Mouse (Mus musculus) ovary, postnatal 14 days (tissue): ENCODE results near the gene Kcnh4.
A peak's percentile ranks its signal among the peaks of the same experiment; 100 is the strongest.

Experiments used
- DNase-seq: peaks from one replicate; pipeline ENCODE4 v3.0.0; 2022; ENCODE audit warnings: low spot score

The Kcnh4 gene

DNA sequence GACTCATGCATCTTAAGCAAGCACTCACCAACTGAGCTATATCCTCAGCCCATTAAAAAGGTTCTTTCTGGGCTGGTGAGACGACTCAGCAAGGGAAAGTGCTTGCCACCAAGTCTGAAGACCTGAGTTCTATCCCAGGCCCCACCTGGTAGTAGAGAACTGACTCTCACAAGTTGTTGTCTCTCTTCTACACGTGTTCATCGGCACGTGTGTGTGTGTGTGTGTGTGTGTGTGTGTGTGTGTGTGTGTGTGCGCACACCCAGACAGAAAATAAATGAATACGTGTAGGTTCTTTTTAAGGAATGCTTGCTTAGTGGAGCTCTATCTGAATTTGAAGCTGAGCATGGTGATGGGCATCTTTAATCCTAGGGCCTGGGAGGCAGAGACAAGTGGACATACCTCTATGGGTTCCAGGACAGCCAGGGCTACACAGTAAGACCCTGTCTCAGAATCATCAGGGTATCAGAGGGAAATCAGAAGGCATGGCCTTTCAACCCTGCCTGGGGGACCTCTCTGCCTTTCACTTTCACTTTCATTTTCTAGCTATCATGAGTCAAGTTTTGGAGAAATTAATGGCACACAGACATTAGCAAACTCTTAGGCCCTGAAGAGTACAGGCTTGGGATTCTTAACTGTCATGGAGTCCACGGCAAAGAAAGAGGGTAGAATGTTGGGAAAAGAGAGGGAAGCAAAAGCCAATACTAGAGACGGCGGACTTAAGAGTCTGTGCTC lies 24.4 kb downstream of the Kcnh4 start:
- no peak for DNase-seq

DNA sequence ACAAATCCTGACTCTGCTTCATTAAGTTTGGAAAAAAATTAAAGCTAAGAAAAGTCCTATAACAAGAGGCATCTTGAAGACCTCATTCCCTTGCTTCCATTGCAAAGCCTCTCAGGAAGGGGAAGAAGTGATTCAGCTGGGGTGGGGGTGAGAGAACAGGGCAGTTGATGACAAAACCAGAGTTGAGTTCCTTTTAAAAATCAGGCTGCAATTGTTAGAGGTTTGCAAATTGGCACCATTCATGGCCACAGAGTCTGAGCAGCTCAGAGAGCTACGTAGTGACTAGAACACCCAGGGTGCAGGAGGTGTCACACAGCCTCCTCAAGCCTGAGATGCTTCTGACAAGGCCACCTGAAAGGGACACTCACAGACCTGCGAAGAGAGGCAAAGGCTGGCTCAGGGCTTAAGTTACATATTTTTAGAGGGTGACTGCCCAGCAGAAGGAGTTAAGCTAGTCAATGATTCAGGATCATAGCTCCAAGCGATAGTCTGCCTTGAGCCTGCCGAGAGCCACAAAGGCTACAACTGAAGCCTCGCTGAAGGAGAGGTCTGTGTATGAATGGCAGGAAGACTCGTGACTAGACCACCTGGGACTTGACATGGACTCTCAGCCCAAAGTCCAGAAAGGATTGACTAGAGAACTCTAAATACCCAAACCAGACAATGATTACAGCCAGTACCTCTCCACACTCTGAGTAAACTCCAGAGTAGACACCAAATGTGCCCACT lies 29.1 kb downstream of the Kcnh4 start:
- no peak for DNase-seq

DNA sequence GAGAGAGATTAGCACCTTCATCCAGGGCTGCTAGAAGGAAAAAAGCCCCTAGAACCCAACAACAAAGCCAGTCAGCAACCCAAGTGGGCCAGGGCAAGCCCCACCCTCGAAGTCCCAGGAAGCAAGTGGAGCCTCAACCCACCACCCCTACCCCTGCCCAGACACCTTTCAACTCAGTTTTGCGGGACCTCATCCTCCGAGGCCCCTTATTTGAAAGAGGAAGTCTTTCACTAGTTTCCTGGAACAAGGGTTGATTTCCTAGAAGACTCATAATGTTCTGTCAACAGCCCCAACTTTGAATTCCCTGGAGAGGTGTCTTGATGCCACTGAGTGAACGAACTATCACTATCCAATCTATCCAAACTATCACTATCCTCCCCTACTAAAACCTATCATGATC lies 29.8 kb downstream of the Kcnh4 start:
- DNase-seq, result no peak

DNA sequence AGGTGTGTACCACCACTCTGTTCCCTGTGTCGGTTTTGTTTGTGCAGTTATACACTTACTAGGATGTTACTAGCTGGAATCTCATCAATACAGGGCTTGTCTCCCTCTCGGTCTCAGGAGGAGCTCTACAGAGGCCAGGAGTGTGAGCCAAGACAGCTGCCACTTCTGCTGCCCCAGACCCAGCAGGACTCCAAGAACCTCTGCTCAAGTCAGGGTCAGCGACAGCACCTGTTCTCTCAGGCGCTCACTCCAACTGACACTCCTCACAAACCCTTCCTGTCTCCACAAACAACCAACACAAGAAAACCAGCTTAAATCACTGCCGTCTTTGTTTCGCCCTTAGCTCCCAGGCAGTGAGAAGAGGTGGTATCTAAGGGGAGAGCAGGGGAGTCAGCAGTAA lies 31.1 kb downstream of the Kcnh4 start:
- no peak for DNase-seq

DNA sequence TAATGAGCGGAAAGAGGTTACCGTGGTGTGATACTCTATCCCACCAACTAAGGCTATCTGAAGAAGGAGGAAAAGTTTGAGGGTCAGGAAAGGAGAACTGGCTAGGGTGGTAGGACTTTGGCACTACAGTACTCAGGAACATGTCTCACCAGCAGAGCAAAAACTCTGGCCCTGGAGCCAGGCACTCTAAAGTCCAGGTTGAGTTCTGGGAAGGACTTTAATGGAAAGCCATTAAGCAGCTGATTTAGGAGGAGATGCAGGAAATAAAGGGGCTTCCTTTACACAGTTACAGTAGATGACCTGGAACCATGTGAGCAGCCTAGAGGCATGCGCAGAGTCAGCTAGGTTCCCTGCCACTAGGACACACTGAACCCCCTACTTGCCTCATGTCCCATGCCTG lies 32.5 kb downstream of the Kcnh4 start:
- DNase-seq, result no peak

DNA sequence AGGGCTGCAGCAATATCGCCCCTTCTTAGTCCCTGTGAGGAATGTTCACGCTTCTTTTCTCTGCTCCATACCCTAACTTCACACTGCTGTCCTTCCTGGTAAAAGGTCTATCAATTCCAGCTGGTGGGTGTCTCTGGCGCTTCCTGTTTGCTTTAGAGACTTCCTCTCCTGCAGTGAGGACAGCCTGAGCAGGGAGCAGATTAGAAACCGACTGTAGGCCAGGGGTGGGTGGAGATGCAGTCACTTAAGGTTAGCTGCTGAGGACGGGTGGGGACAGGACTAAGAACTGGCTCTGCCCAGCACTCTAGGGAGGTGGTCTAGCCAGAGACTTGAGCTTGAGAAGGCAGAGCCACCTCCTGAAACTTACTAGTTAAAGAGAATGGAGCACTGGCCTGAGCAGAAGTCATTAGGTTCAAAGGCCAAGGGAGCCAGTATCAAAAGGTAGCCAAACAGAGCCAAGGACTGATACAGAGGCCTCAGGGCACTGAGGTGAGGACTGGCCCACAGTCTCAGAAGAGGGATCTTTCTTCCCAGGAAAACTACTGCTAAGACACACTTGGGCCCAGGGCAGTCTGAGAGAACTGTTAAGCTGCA lies 34.7 kb downstream of the Kcnh4 start:
- DNase-seq, result no peak

DNA sequence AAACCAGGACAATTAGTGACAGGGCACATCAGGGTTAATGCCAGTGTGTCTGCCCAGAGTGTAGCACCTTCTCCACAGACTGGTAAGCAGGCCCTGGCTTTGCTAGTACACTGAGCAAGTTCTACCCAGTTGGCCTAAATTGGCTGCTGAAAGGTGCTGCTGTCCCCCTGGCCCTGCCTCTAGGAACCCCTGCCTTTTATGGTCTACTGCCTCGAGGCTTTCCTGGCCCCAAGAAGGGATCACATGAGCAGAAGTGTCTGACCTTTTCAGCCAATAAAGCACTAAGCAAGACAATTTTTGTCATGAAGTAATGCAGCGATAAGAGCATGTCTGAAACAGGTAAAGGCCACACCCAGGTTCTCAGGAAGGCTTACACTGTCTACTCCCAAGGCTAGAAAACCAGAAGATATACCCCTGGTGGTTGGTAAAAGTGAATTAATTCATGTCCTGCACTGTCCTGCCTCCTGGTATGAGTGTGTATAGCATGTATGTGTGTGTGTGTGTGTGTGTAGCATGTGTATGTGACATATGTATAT lies 37.2 kb downstream of the Kcnh4 start:
- DNase-seq, result no peak

DNA sequence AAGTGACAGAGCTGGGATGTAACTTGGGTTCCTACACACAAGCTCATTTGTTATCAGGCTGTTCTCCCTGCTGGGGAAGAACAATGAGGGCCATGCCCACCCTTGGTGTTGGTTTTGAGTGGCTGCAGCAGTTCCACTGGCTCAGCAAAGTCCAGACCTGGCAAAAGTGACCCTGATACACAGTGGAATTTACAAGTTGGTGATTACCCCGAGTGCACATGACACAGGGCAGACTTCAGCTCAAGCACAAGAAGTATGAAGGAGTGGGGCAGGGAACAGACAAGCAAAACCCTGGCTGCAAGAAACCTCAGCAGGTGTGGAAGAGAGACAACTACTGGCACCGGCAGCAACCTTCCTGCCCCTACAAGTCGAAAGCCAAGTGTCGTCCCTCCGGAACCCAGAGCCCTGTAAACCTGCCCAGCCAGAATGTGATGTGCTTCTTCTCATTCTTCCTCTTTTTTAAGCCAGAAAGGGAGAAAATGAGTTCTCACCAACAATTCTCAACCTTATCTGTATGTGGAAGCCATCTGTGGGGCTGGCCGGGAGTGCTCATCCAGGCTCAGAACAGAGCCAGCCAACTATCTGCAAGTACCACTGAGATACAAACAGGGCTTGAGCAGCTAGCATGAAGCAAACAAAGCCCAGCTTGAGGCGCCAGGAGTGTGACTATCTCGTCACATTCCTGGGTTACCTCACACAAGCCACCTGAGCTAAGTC lies 37.8 kb downstream of the Kcnh4 start:
- no peak for DNase-seq

DNA sequence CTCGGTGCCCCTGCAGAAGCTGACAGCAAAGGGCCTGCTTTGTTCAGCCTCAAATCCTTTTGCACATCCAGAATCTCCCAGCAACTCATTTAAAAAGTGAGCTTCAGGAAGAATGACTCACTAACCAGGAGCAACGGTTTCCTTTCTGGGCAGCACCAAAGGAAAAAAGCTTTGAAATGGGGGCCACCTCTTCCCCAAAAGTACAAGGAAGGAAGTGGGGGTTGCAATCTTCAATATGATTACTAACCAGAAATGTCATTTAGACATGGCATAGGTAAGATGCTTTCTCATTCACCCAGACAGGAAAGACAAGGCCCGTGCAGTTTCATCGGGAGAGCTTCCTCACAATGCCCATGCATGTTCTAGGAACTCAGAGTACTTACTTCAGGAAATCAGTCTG lies 38.5 kb downstream of the Kcnh4 start:
- no peak for DNase-seq

DNA sequence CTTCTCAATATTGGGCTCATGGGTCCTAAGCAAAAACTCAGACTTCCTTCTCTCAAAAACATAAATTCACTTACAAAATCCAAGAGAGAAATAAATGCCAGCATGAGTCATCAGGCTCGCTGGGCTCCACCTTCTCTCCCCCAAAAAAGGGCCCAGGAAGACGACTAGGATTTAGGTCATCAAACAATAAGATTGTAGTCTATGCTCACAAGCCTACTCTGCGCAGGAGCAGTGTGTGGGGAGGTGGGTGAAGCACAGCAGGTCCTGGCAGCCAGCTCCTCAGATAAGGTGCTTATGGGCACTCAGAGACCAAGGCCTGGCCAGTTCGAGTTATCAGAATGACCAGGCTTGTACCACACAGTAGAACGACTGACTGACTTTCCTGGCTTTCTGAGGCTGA lies 39.4 kb downstream of the Kcnh4 start:
- no peak for DNase-seq

DNA sequence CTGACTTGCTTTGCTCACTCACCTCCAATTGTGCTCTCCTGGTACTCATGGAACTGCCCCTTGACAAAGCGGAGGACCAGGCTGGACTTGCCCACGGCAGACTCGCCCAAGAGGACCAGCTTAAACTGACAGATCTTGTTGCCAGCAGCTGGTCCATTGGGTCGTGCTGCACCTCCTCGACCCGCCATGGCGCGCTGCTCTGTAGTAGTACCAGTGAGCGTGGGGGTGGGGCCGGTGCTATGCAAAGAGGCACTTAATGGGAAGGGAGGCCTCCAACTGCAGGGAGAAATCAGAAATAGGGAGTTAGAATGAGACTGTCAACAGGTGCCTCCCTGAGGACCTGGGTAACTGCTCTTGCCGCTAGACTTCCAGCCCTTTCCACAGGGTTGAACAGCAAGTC lies 39.8 kb downstream of the Kcnh4 start:
- DNase-seq, result no peak

DNA sequence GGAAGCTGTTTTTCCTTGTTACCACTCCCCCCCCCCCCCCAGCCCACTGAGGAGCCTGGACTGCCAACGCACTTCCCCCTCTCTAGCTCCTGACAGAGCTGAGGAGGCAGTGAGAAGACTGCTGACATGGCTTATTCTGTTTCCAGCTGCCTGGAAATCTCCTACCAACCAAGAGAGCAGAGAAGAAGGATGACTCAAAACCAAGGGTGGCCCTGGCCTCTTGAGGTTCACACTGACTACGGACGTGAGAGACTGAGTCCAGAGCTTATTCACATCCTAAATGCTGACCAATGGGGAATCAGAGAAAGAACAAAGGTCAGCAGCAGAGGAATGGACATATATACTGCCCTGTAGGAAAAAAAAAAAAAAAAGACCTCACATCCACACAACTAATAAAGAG lies 40.4 kb downstream of the Kcnh4 start:
- no peak for DNase-seq

DNA sequence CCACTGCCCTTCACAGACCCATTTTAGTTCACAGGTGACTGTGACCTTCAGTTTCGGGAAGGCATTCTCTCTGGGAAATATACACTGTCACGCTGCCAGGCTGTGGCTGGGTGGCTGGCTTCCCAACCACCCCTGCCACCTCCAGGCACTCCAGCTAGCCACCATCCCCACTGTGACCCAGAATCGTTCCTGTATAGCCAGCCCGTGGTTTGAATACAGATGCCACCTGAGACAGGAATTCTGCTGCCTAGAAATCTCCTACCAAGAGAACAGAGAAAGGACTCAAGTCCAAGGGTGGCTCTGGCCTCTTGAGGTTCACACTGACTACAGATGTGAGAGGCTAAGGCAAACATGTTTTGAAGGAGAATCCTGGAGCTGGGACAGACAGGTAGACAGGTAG lies 40.9 kb downstream of the Kcnh4 start:
- DNase-seq, result no peak

DNA sequence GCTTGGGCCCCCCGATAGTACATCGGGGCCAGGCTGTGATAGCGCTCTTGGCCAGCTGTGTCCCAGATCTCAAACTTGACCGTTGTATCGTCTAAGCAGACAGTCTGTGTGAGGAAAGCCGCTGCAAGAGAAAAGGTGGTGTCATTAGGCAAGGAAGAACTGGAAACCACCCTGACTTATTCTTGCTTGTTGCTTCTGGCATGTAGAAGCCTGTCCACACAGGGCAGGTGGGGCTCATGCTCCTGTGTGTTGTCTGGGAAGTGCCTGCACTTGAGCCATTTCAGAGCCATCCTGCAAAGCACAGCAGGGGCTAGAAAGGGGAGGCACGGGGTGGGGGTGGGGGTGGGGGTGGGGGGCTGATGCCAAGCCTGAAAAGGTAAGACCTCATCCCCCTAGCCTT lies 41.3 kb downstream of the Kcnh4 start:
- no peak for DNase-seq

DNA sequence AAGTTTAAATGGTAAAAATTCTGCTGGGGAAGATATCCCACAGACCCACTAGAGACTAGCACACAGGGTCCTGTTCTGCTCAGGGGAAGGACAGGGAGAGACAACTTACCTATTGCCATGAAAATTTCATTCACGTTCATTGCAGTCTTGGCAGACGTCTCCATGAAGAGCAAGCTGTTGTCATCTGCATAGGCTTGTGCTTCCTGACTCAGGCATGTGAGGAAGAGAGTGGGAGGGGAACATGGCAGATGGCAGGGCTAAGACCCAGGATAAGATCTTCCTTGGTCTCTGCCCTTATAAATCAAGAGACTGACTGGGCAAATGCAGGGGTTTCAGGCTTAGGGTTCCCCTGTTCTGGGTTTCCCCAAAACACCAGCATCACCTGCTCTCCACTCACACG lies 43.1 kb downstream of the Kcnh4 start:
- no peak for DNase-seq

DNA sequence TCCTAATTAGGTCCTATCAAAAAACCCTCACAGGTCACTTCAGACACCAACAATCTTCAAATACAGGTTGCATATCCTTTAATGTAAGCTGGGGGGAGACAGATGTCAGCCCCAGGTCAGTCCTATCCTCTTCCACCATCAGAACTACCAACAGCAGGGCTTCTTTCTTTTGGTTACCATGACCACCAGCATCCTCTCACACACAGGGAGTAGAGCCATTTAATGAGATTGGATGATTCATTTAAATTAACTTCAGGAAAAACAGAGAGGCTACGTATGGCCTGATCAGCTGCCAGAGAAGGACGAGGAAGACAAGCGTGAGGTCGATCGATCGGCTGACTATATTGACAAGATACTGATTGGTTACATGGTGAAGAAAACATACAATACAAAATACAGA lies 44.8 kb downstream of the Kcnh4 start:
- DNase-seq, result no peak

DNA sequence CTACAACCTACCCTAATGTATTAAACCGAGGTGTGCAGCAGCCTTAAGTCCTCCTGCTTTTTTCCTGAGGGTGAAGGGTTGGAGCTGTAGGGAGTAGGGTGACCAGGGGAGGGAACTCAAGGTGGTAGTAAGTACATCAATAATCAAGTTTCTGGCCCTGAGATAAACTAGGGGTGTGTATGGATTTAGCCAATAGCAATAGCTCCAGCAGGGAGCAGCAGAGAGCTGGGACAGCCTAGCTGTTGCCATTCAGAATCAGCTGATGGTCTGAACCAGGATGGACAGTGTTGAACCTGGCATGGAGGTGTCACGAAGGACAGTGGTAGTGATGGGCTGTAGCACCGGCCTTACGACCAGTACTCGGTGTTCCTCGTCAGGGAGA lies 45.2 kb downstream of the Kcnh4 start:
- peak; percentile 63 for DNase-seq

DNA sequence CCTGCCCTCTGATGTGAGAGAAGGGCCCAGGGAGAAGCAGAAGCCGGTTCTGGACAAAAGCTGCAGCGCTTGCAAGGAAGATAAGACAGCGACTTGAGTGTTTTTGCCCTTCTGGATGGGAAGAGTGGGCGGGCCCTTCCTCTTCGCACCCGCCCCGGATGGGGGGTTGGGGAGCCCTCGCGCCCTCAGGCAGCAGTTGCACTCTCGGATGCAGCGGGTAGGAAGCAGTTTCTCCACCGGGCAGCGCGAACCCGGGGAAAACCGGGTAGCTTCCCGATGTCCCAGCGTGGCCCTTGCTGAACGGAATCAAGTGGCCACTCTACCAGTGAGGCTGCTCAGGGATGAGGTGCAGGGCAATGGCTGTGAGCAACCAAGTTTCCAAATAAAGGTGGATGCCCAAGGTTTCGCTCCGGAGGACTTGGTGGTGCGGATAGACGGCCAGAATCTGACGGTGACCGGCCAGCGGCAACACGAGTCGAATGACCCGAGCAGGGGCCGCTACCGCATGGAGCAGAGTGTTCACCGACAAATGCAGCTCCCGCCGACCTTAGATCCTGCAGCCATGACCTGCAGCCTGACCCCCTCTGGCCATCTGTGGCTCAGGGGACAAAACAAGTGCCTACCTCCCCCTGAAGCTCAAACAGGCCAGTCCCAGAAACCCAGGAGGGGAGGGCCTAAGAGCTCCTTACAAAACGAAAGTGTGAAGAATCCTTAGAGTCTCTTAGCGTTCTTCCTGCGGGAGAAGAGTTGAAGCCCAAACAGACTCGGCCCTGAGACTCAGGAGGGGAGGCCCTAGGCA lies 45.8 kb downstream of the Kcnh4 start, which contains the start of gene Hspb9:
Gene Hspb9, plus strand, starts transcription at position 116 of the 799 bp plus-strand sequence.
- DNase-seq, result peak; percentile 56

DNA sequence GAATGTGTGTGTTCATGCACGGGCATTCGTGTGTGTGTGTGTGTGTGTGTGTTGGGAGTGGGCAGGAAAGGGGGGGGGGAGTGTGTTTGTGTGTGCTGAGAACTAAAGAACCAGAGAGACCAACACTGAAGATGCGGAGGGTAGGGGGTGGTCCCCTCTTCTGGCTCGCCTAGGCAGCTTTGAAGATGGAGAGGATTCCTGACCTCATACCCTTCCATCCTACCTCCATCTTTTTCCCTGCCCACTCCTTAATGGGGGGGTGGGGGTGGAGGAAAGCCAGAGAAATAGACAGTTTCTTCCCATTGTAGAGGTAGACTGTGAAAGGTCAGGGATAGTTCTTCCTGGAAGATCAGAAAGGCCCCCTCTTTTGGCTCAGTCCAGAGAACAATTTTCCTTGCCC lies 46.6 kb downstream of the Kcnh4 start:
- DNase-seq, result no peak

DNA sequence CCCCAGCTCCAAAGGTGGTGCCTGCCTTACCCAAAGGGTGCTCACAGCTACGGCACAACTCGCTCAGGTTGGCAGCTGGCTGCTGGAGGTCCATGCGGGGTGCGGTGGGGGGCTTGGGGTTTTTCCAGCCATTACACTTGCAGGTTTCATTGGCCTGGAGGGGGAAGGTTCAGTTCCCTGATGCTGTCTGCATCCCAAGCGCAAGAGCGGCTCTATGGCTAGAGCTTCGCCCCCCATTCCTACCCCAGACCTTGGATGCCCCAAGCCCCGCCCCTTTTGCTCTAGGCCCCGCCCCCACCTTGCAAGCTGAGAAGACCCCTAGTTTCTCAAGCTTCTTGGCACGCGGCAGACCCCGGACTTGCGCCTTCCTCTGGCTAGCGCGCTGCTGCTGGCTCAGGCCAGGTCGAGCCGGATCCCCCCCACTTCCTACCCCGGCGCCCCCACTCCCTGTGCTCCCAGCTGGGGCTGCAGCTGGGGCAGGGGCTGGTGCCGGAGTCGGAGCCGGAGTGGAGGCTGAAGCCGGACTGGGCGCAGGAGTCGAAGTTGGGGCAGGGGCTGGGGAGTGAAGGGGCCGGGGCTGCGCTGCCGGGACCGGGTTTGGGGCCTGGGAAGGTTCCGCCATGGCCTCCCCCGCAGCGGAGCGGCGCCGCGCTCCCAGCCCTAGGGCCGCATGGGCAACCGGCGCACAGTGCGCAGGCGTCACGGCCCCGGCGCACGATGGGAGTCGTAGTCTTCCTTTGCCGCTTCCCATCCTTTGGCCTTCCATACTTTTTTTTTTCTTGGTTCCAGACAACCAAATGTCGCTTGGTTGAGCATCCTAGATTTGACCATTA lies 47.7 kb downstream of the Kcnh4 start, which contains the start of gene Kat2a:
Gene Kat2a, minus strand, starts transcription at position 683 of the 833 bp plus-strand sequence.
- DNase-seq, result peak; percentile 78

DNA sequence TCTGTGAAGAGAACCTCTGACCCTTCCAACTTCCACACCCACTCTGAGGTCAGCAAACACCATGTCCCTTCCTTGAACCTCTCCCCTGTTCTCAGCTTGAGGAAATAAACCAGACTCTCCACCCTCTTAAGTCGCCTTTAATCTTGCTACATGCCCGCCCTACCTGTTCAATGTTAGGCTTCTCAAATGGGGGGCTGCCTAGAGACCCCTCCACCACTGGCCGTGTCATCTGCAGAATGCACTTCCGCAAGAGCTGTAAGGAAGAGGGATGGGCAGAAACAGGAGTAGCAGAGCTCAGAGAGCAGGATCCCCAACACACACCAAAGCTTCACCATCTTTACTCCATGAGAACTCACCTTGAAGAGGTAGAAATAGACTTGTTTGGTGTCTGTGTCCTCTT lies 48.8 kb downstream of the Kcnh4 start:
- no peak for DNase-seq
